Mouse (Mus musculus) gastrocnemius, adult 18-20 months (tissue): ENCODE data around the gene Pdcd1lg2. TPM values are rescaled to one million over a fixed set of nuclear protein-coding genes. Genes with fewer than 3 reads are reported as not detected.

ENCODE experiments used
- DNase-seq: peaks from one replicate; pipeline ENCODE4 v3.0.0; 2021; ENCODE audit warnings: low spot score
- total RNA-seq, 2 experiments: library from RNA; stranded (reverse); gene quantifications; 2 replicates each; pipeline ENCODE4 v1.2.3; 2021

The Pdcd1lg2 gene
- total RNA-seq, 2 experiments from 2014 or later = not detected

GRCm38 (mm10) chr19:29469686-29470254 lies 59.1 kb downstream of the Pdcd1lg2 start:
- DNase-seq = no peak

GRCm38 (mm10) chr19:29470652-29471051 lies 59.9 kb downstream of the Pdcd1lg2 start:
- peak; percentile 54 for DNase-seq

GRCm38 (mm10) chr19:29472424-29472823 lies 61.7 kb downstream of the Pdcd1lg2 start:
- no peak for DNase-seq

- DNase-seq = no peak
These were observed 62.2 kb downstream of the Pdcd1lg2 start for GRCm38 (mm10) chr19:29472946-29473345.

GRCm38 (mm10) chr19:29474803-29475202 lies 64.1 kb downstream of the Pdcd1lg2 start:
- DNase-seq = no peak

- DNase-seq = no peak
These were observed 64.5 kb downstream of the Pdcd1lg2 start for GRCm38 (mm10) chr19:29475210-29475620.

GRCm38 (mm10) chr19:29478598-29478997 lies 67.9 kb downstream of the Pdcd1lg2 start:
- no peak for DNase-seq

GRCm38 (mm10) chr19:29481578-29481977 lies 70.9 kb downstream of the Pdcd1lg2 start:
- no peak for DNase-seq

GRCm38 (mm10) chr19:29482148-29482547 lies 71.4 kb downstream of the Pdcd1lg2 start:
- DNase-seq = no peak

GRCm38 (mm10) chr19:29482637-29483036 lies 71.9 kb downstream of the Pdcd1lg2 start:
- DNase-seq = no peak

GRCm38 (mm10) chr19:29483386-29483785 lies 72.7 kb downstream of the Pdcd1lg2 start:
- peak; percentile 36 for DNase-seq

GRCm38 (mm10) chr19:29484537-29484936 lies 73.8 kb downstream of the Pdcd1lg2 start:
- DNase-seq = no peak

- DNase-seq = no peak
These were observed 74.7 kb downstream of the Pdcd1lg2 start for GRCm38 (mm10) chr19:29485257-29485948.

- DNase-seq = no peak
These were observed 76.0 kb downstream of the Pdcd1lg2 start for GRCm38 (mm10) chr19:29486545-29487206.

GRCm38 (mm10) chr19:29487326-29488072 lies 76.8 kb downstream of the Pdcd1lg2 start:
- no peak for DNase-seq

- no peak for DNase-seq
These were observed 77.3 kb downstream of the Pdcd1lg2 start for GRCm38 (mm10) chr19:29488073-29488390.

- no peak for DNase-seq
These were observed 77.7 kb downstream of the Pdcd1lg2 start for GRCm38 (mm10) chr19:29488420-29488819.

GRCm38 (mm10) chr19:29489785-29490284 lies 79.1 kb downstream of the Pdcd1lg2 start:
- no peak for DNase-seq

GRCm38 (mm10) chr19:29491467-29491866 lies 80.7 kb downstream of the Pdcd1lg2 start:
- DNase-seq = no peak

GRCm38 (mm10) chr19:29494454-29494853 lies 83.7 kb downstream of the Pdcd1lg2 start:
- no peak for DNase-seq

GRCm38 (mm10) chr19:29496001-29496597 lies 85.4 kb downstream of the Pdcd1lg2 start:
- DNase-seq = no peak
